Comparison of ENCODE assay signal across 8 mouse cellular contexts in the genomic region with DNA sequence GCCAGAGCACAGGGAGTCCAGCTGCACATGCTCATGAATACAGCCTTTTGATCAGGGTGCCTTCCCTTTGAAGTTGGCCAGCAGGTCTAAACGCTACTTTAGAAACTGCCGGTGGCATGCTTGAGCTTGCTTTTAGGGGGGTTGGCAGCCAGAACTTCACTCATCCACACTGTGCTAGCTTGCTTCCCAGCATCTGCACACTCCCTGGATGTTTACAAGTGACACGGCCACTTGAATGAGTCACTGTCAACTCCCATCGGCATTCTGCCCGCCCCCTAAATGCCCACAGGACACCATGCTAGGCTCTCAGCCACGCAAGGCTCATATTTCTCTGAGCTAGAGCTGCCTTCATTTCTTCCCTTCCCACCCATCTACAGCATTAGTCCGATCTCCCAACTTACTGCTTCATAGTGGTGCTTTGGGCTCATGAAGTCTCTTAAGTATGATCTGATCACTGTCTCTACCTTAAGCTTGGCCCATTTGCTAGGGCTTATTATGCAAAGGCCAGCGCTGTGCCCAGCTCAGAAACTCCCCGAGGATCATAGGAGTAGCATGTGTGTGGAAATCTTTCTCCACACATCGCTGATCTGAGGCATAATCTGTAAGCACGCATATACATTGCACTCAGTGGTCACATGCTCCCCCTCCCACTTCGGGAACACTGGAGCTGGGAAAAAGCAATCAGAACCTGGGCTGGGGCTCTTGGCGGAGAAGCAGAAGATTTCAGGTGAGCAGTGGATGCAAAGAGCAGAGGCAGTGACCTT.
DNase-seq lines count a peak whose midpoint lies in the region; ATAC-seq and TF ChIP-seq lines count a peak whose summit lies in the region.

No protein-coding gene starts in this region.

- H3K9me3 ChIP-seq in forebrain, postnatal 0 days (ENCODE audit: low read length), result no peaks in the 10 kb centered on the region
- H3K9me3 ChIP-seq in intestine, embryonic 16.5 days (ENCODE audit: control insufficient read depth, low read length), result no peaks in the 10 kb centered on the region
- no peaks in the 10 kb centered on the region for H3K9me3 ChIP-seq in neural tube, embryonic 15.5 days (replicated peaks)

- no peaks in the 10 kb centered on the region for H3K36me3 ChIP-seq in forebrain, postnatal 0 days (ENCODE audit: insufficient read depth)
- H3K36me3 ChIP-seq in intestine, embryonic 16.5 days (ENCODE audit: control insufficient read depth, insufficient read depth, low read length), result no peaks in the 10 kb centered on the region
- H3K36me3 ChIP-seq in neural tube, embryonic 15.5 days, result no peaks in the 10 kb centered on the region

- H3K9ac ChIP-seq in forebrain, postnatal 0 days, result peak overlapping the region; percentile 41
- no peak overlapping the region for H3K9ac ChIP-seq in intestine, embryonic 16.5 days (ENCODE audit: low read depth, low read length)
- peak overlapping the region; percentile 36; the same call in 1 of the 2 replicates for H3K9ac ChIP-seq in neural tube, embryonic 15.5 days (replicated peaks)

- H3K4me3 ChIP-seq in forebrain, postnatal 0 days (ENCODE audit: low read depth, low read length), result peak overlapping the region; percentile 22; the same call in 1 of the 2 replicates
- peak overlapping the region; percentile 15; the same call in 1 of the 2 replicates for H3K4me3 ChIP-seq in intestine, embryonic 16.5 days (ENCODE audit: low read length)
- peak overlapping the region; percentile 26 for H3K4me3 ChIP-seq in neural tube, embryonic 15.5 days (replicated peaks)

- 24% methylated on average over 13 of the region's 13 CpGs for WGBS in forebrain, postnatal 0 days
- 39% methylated on average over 13 of the region's 13 CpGs for WGBS in intestine, embryonic 16.5 days
- 25% methylated on average over 13 of the region's 13 CpGs for WGBS in neural tube, embryonic 15.5 days

- 0 out of 2 replicates have a peak overlapping the region, but pooled peaks have one; percentile 30 for H3K27ac ChIP-seq in forebrain, postnatal 0 days (ENCODE audit: low read depth, low read length)
- no peak overlapping the region for H3K27ac ChIP-seq in intestine, embryonic 16.5 days (ENCODE audit: low read length)
- H3K27ac ChIP-seq in neural tube, embryonic 15.5 days (replicated peaks), result peak overlapping the region; percentile 69

- no peak for TF ChIP-seq CTCF in forebrain, postnatal 0 days (IDR thresholded peaks at IDR 0.05; ENCODE audit: low read depth)

- H3K4me2 ChIP-seq in forebrain, postnatal 0 days (ENCODE audit: low read depth), result peak overlapping the region; percentile 38
- peak overlapping the region; percentile 52 for H3K4me2 ChIP-seq in intestine, embryonic 16.5 days (ENCODE audit: low read depth, low read length)
- H3K4me2 ChIP-seq in neural tube, embryonic 15.5 days, result peak overlapping the region; percentile 57

- DNase-seq in kidney, postnatal 14 days, result peak; percentile 3
- DNase-seq in kidney, adult 9 months, result no peak
- peak; percentile 1 for DNase-seq in adrenal gland, adult 8-10 months
- no peak for DNase-seq in forebrain, postnatal 0 days
- DNase-seq in ovary, postnatal 36 days (ENCODE audit: low spot score), result no peak
- no peak for DNase-seq in spleen, postnatal 36 days (ENCODE audit: low spot score in 2 of 2)

- H3K27me3 ChIP-seq in forebrain, postnatal 0 days (ENCODE audit: insufficient read depth, low read length), result no peaks in the 10 kb centered on the region
- H3K27me3 ChIP-seq in intestine, embryonic 16.5 days (replicated peaks; ENCODE audit: control insufficient read depth, insufficient read depth, low read length), result no peaks in the 10 kb centered on the region
- 0 out of 2 replicates have a peak, but pooled peaks cover 3% of the 10 kb centered on the region for H3K27me3 ChIP-seq in neural tube, embryonic 15.5 days (replicated peaks)

- peaks cover 7% of the 10 kb centered on the region; the same call in 1 of the 2 replicates for H3K4me1 ChIP-seq in forebrain, postnatal 0 days (ENCODE audit: insufficient read depth)
- H3K4me1 ChIP-seq in intestine, embryonic 16.5 days (ENCODE audit: control insufficient read depth, insufficient read depth, low read length), result 0 out of 2 replicates have a peak, but pooled peaks cover 5% of the 10 kb centered on the region
- H3K4me1 ChIP-seq in neural tube, embryonic 15.5 days, result peaks cover 9% of the 10 kb centered on the region

- peak; percentile 70 for ATAC-seq in forebrain, postnatal 0 days
- no peak for ATAC-seq in intestine, embryonic 16.5 days
- ATAC-seq in neural tube, embryonic 15.5 days (ENCODE audit: low FRiP score), result peak; percentile 66

Comparison
In these comparisons a context has a peak if more than half of its experiments do, and no peak if none do; other contexts are left out.
1. DNase-seq: peak in kidney, postnatal 14 days (single experiment) and adrenal gland, adult 8-10 months (single experiment); none in kidney, adult 9 months (single experiment), forebrain, postnatal 0 days (single experiment), ovary, postnatal 36 days (single experiment) and spleen, postnatal 36 days (0 of 2).
2. Peak in every context shown above with its lines, with median percentiles within 50 percentile points of each other: H3K4me2 ChIP-seq and H3K4me3 ChIP-seq.